Mouse (Mus musculus): ENCODE results near the gene St6galnac3. TPM values are rescaled to one million over a fixed set of nuclear protein-coding genes. Genes with fewer than 3 reads are reported as not detected.

The St6galnac3 gene
- polyA plus RNA-seq, 1 experiment from 2014 or later: 23.7 TPM

- H3K4me2 ChIP-seq (ENCODE audit: low read length): no peak overlapping the region
- H3K4me3 ChIP-seq (ENCODE audit: control insufficient read depth in 1 of 2, insufficient read depth in 1 of 2, low read depth in 1 of 2, low read length in 2 of 2): no peak overlapping the region
- WGBS: 74% methylated on average over 7 of the region's 7 CpGs
- H3K27ac ChIP-seq (replicated peaks in 1 of 2; ENCODE audit: control insufficient read depth in 1 of 2, insufficient read depth in 1 of 2, low read depth in 2 of 2, low read length in 2 of 2): no peak overlapping the region
- H3K4me1 ChIP-seq (ENCODE audit: control insufficient read depth in 2 of 2, insufficient read depth in 2 of 2, low read length in 2 of 2): peaks cover 0 to 4% of the 10 kb centered on the region in 2 experiments; a peak in 2 of 4 replicates
- H3K27me3 ChIP-seq (ENCODE audit: control insufficient read depth, insufficient read depth, low read length): no peaks in the 10 kb centered on the region
- H3K36me3 ChIP-seq (ENCODE audit: control insufficient read depth, insufficient read depth, low read length): no peaks in the 10 kb centered on the region
- no peak for ATAC-seq (ENCODE audit: insufficient number of reproducible peaks, insufficient read depth, low FRiP score, low read depth)
- H3K9ac ChIP-seq (ENCODE audit: low read length): no peak overlapping the region
- no peaks in the 10 kb centered on the region for H3K9me3 ChIP-seq (ENCODE audit: control insufficient read depth, low read length)
Measured at GRCm38 (mm10) chr3:153516848-153517247, 208.1 kb downstream of the St6galnac3 start.

GRCm38 (mm10) chr3:153513501-153514060, 211.4 kb downstream of the St6galnac3 start:
- Histone ChIP-seq H3K4me1 (ENCODE audit: control insufficient read depth in 2 of 2, insufficient read depth in 2 of 2, low read length in 2 of 2) (peaks cover 9 to 14% of the 10 kb centered on the region in 2 experiments), H3K4me3 (ENCODE audit: control insufficient read depth in 1 of 2, insufficient read depth in 1 of 2, low read depth in 1 of 2, low read length in 2 of 2) (no peak overlapping the region), H3K27ac (replicated peaks in 1 of 2; ENCODE audit: control insufficient read depth in 1 of 2, insufficient read depth in 1 of 2, low read depth in 2 of 2, low read length in 2 of 2) (no peak overlapping the region), H3K9me3 (ENCODE audit: control insufficient read depth, low read length) (no peaks in the 10 kb centered on the region), H3K9ac (ENCODE audit: low read length) (no peak overlapping the region), H3K4me2 (ENCODE audit: low read length) (no peak overlapping the region), H3K36me3 (ENCODE audit: control insufficient read depth, insufficient read depth, low read length) (no peaks in the 10 kb centered on the region), H3K27me3 (ENCODE audit: control insufficient read depth, insufficient read depth, low read length) (no peaks in the 10 kb centered on the region)
- no peak for ATAC-seq (ENCODE audit: insufficient number of reproducible peaks, insufficient read depth, low FRiP score, low read depth)
- WGBS: 70% methylated on average over 6 of the region's 6 CpGs

DNA sequence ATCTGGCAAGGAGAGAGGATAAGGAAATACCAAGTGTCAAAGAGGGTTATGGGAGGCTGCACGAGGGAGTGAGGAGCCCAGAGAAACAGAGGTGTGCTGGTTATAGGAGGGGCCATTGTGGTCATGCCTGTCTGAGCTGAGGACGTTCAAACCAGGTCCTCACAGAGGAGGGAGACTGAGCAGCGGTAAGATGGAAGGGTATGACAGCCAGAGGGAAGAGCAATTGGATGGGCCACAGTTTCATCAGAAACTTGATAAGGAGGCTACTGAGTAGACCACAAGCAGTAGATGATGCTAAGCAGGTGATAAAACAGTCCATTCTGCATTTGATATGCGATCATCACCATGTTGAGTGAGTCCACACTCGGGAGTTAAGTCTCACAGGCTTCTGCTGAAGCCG, 212.4 kb downstream of the St6galnac3 start:
- Histone ChIP-seq H3K27me3 (ENCODE audit: control insufficient read depth, insufficient read depth, low read length) (no peaks in the 10 kb centered on the region), H3K9ac (ENCODE audit: low read length) (no peak overlapping the region), H3K36me3 (ENCODE audit: control insufficient read depth, insufficient read depth, low read length) (no peaks in the 10 kb centered on the region; the same call in 1 of the 2 replicates), H3K4me3 (ENCODE audit: control insufficient read depth in 1 of 2, insufficient read depth in 1 of 2, low read depth in 1 of 2, low read length in 2 of 2) (no peak overlapping the region), H3K4me1 (ENCODE audit: control insufficient read depth in 2 of 2, insufficient read depth in 2 of 2, low read length in 2 of 2) (peaks cover 9 to 14% of the 10 kb centered on the region in 2 experiments), H3K9me3 (ENCODE audit: control insufficient read depth, low read length) (no peaks in the 10 kb centered on the region), H3K27ac (replicated peaks in 1 of 2; ENCODE audit: control insufficient read depth in 1 of 2, insufficient read depth in 1 of 2, low read depth in 2 of 2, low read length in 2 of 2) (no peak overlapping the region), H3K4me2 (ENCODE audit: low read length) (no peak overlapping the region)
- 55% methylated on average over 6 of the region's 6 CpGs for WGBS
- ATAC-seq (ENCODE audit: insufficient number of reproducible peaks, insufficient read depth, low FRiP score, low read depth): no peak

DNA sequence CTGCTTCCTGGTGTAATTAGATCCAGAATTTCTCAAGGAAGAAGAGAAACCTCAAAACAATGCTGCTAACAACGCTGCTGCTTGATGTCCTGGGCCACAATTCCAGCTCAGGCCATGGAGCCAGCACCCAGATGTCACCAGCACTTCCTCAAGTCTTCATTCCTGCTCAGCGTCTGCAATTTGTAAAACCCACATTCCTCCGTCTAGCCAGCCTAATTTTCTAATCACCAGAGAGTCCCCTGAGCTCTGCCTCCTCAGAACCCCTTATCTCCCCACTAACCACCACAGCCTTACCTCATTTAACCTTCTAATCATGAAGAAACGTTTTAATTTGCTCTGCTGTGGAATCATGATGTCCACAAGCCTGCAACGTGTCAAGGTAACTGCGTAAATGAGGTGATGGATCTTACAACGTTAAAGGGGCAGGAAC, 213.8 kb downstream of the St6galnac3 start:
- no peak overlapping the region for H3K4me3 ChIP-seq (ENCODE audit: control insufficient read depth in 1 of 2, insufficient read depth in 1 of 2, low read depth in 1 of 2, low read length in 2 of 2)
- H3K27ac ChIP-seq (replicated peaks in 1 of 2; ENCODE audit: control insufficient read depth in 1 of 2, insufficient read depth in 1 of 2, low read depth in 2 of 2, low read length in 2 of 2): no peak overlapping the region

DNA sequence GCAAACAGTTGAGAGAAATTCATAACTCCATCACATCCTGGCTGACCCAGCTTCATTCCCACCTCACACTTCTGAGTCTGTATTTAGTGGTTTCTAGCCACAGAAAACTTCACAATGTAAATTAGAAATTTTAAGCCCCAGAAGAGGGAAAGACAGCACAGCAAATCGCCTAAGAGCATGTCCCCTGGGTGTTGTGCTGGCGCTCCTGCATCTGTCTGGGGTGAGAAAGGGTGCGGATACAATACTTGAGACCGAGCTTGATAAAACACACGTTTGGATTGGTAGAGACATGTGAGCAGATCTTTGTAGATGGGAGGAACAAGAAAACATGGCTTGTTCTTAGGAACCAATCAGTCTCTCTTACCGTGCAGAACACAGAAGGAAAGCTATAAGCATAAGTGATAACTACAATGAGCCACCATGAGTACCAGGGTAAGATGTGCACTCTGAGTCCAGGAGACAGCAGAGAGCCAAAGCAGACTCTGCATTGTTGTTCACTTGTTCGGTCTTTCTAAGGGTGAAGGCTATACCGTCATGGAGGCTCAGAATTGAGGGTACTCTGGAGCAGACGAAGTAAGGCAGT, 214.8 kb downstream of the St6galnac3 start:
- H3K9ac ChIP-seq (ENCODE audit: low read length): no peak overlapping the region
- H3K27ac ChIP-seq (replicated peaks in 1 of 2; ENCODE audit: control insufficient read depth in 1 of 2, insufficient read depth in 1 of 2, low read depth in 2 of 2, low read length in 2 of 2): no peak overlapping the region
- H3K4me3 ChIP-seq (ENCODE audit: control insufficient read depth in 1 of 2, insufficient read depth in 1 of 2, low read depth in 1 of 2, low read length in 2 of 2): no peak overlapping the region
- no peaks in the 10 kb centered on the region; the same call in 1 of the 2 replicates for H3K36me3 ChIP-seq (ENCODE audit: control insufficient read depth, insufficient read depth, low read length)
- no peak overlapping the region for H3K4me2 ChIP-seq (ENCODE audit: low read length)
- H3K9me3 ChIP-seq (ENCODE audit: control insufficient read depth, low read length): no peaks in the 10 kb centered on the region
- no peaks in the 10 kb centered on the region for H3K27me3 ChIP-seq (ENCODE audit: control insufficient read depth, insufficient read depth, low read length)
- H3K4me1 ChIP-seq (ENCODE audit: control insufficient read depth in 2 of 2, insufficient read depth in 2 of 2, low read length in 2 of 2): peaks cover 9 to 14% of the 10 kb centered on the region in 2 experiments
- ATAC-seq (ENCODE audit: insufficient number of reproducible peaks, insufficient read depth, low FRiP score, low read depth): no peak
- WGBS: 82% methylated on average over 9 of the region's 9 CpGs

More for the DNA sequence above, 213.8 kb downstream of the St6galnac3 start:
- no peak overlapping the region for H3K9ac ChIP-seq (ENCODE audit: low read length)
- H3K36me3 ChIP-seq (ENCODE audit: control insufficient read depth, insufficient read depth, low read length): no peaks in the 10 kb centered on the region; the same call in 1 of the 2 replicates
- WGBS: 16% methylated on average over 7 of the region's 7 CpGs
- H3K4me1 ChIP-seq (ENCODE audit: control insufficient read depth in 2 of 2, insufficient read depth in 2 of 2, low read length in 2 of 2): peaks cover 9 to 14% of the 10 kb centered on the region in 2 experiments
- no peak overlapping the region for H3K4me2 ChIP-seq (ENCODE audit: low read length)
- H3K27me3 ChIP-seq (ENCODE audit: control insufficient read depth, insufficient read depth, low read length): no peaks in the 10 kb centered on the region
- H3K9me3 ChIP-seq (ENCODE audit: control insufficient read depth, low read length): no peaks in the 10 kb centered on the region
- ATAC-seq (ENCODE audit: insufficient number of reproducible peaks, insufficient read depth, low FRiP score, low read depth): no peak

- Histone ChIP-seq H3K27me3 (ENCODE audit: control insufficient read depth, insufficient read depth, low read length) (no peaks in the 10 kb centered on the region), H3K4me3 (ENCODE audit: control insufficient read depth in 1 of 2, insufficient read depth in 1 of 2, low read depth in 1 of 2, low read length in 2 of 2) (no peak overlapping the region), H3K27ac (replicated peaks in 1 of 2; ENCODE audit: control insufficient read depth in 1 of 2, insufficient read depth in 1 of 2, low read depth in 2 of 2, low read length in 2 of 2) (no peak overlapping the region), H3K9me3 (ENCODE audit: control insufficient read depth, low read length) (no peaks in the 10 kb centered on the region), H3K4me2 (ENCODE audit: low read length) (no peak overlapping the region), H3K9ac (ENCODE audit: low read length) (no peak overlapping the region), H3K4me1 (ENCODE audit: control insufficient read depth in 2 of 2, insufficient read depth in 2 of 2, low read length in 2 of 2) (peaks cover 9 to 14% of the 10 kb centered on the region in 2 experiments), H3K36me3 (ENCODE audit: control insufficient read depth, insufficient read depth, low read length) (no peaks in the 10 kb centered on the region; the same call in 1 of the 2 replicates)
- WGBS: 65% methylated on average over 4 of the region's 4 CpGs
- no peak for ATAC-seq (ENCODE audit: insufficient number of reproducible peaks, insufficient read depth, low FRiP score, low read depth)
Measured at GRCm38 (mm10) chr3:153509643-153510042, 215.3 kb downstream of the St6galnac3 start.

GRCm38 (mm10) chr3:153509029-153509428, 215.9 kb downstream of the St6galnac3 start:
- WGBS: 88% methylated on average over 3 of the region's 3 CpGs
- Histone ChIP-seq H3K36me3 (ENCODE audit: control insufficient read depth, insufficient read depth, low read length) (no peaks in the 10 kb centered on the region; the same call in 1 of the 2 replicates), H3K27me3 (ENCODE audit: control insufficient read depth, insufficient read depth, low read length) (no peaks in the 10 kb centered on the region), H3K27ac (replicated peaks in 1 of 2; ENCODE audit: control insufficient read depth in 1 of 2, insufficient read depth in 1 of 2, low read depth in 2 of 2, low read length in 2 of 2) (no peak overlapping the region), H3K4me2 (ENCODE audit: low read length) (no peak overlapping the region), H3K9ac (ENCODE audit: low read length) (no peak overlapping the region), H3K4me1 (ENCODE audit: control insufficient read depth in 2 of 2, insufficient read depth in 2 of 2, low read length in 2 of 2) (peaks cover 9 to 11% of the 10 kb centered on the region in 2 experiments; a peak in 3 of 4 replicates), H3K9me3 (ENCODE audit: control insufficient read depth, low read length) (no peaks in the 10 kb centered on the region), H3K4me3 (ENCODE audit: control insufficient read depth in 1 of 2, insufficient read depth in 1 of 2, low read depth in 1 of 2, low read length in 2 of 2) (no peak overlapping the region)
- no peak for ATAC-seq (ENCODE audit: insufficient number of reproducible peaks, insufficient read depth, low FRiP score, low read depth)

All from heart, embryonic 14.5 days (tissue).